Mouse (Mus musculus) liver, embryonic 16.5 days (tissue): ENCODE measurements around the gene Spg20. TPM values are rescaled to one million over a fixed set of nuclear protein-coding genes. Genes with fewer than 3 reads are reported as not detected.

Experiments used
- ATAC-seq: fragments of 200-750 bp; cut with Nextera tagmentation; 2 replicates; pipeline ENCODE4 v1.8.0; 2017; ENCODE audit warnings: low read depth, mild to moderate bottlenecking, moderate number of reproducible peaks, moderate library complexity
- H3K27ac ChIP-seq: fragments of 300-500 bp; sonication (generic); 2 replicates; pipeline ENCODE4 v1.5.1; 2014; ENCODE audit warnings: mild to moderate bottlenecking, low read length
- H3K27me3 ChIP-seq: fragments of 300-500 bp; sonication (generic); 2 replicates; pipeline ENCODE4 v1.6.1; 2014; ENCODE audit warnings: low read depth, low read length, mixed read lengths; ENCODE audit not compliant: control insufficient read depth, insufficient read depth
- H3K36me3 ChIP-seq: fragments of 300-500 bp; sonication (generic); 2 replicates; pipeline ENCODE4 v1.6.1; 2014; ENCODE audit warnings: mild to moderate bottlenecking; ENCODE audit not compliant: control insufficient read depth, insufficient read depth
- H3K4me1 ChIP-seq: fragments of 300-500 bp; sonication (generic); 2 replicates; pipeline ENCODE4 v1.6.1; 2014; ENCODE audit warnings: low read depth, low read length, mixed read lengths; ENCODE audit not compliant: control insufficient read depth
- H3K4me2 ChIP-seq: fragments of 300-500 bp; sonication (generic); 2 replicates; pipeline ENCODE4 v1.6.1; 2014; ENCODE audit warnings: low read depth, low read length, mixed read lengths
- H3K4me3 ChIP-seq: fragments of 300-500 bp; sonication (generic); 2 replicates; pipeline ENCODE4 v1.5.1; 2014; ENCODE audit warnings: low read depth, mild to moderate bottlenecking, low read length
- H3K9ac ChIP-seq: fragments of 300-500 bp; sonication (generic); 2 replicates; pipeline ENCODE4 v1.6.1; 2014; ENCODE audit warnings: low read depth, low read length
- H3K9me3 ChIP-seq: fragments of 300-500 bp; sonication (generic); replicated peaks from 2 replicates; pipeline ENCODE4 v1.6.1; 2016; ENCODE audit warnings: low read length; ENCODE audit not compliant: control insufficient read depth
- WGBS: fragments of 180-500 bp; shearing (Covaris S2); extraction: QIAGEN DNeasy Blood & Tissue Kit; methylation state at CpG from one replicate; pipeline ENCODE4 v1.1.7; 2014; ENCODE audit not compliant: insufficient replicate concordance; 5-methylcytosine and 5-hydroxymethylcytosine counted together
- microRNA-seq: library from miRNA; unstranded; fragments of <30 nt; microRNA quantifications from one replicate; pipeline ENCODE4, GENCODE M21; 2016
- polyA plus RNA-seq: library from polyadenylated mRNA; unstranded; fragments of >200 nt; fragmentation: Nextera tagmentation; extraction: Ambion mirVana; gene quantifications from 2 replicates; pipeline ENCODE4 v1.2.1, GENCODE M21; 2015

Spg20 gene
- polyA plus RNA-seq, 1 experiment from 2014 or later: 7.6 TPM

DNA sequence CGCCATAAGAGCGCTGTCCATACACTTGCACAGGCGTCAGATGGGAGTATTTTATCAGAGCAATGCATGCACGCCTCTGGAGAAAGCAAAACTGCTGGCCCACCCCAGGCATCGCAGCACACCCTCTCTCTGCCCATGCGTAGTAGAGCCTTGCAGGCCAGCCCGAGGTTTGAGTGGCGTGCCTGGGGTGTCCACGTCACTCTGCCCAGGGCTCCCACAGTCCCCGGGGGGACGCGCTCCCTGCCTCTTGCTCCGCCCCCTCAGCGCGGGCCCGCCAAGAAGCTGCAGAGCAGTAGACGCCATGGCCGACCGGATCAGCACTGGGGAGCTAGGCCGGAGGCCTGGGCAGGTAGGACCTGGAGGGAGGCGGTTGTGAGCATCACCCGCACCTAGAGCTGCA, 69.9 kb downstream of the Spg20 start, which contains the start of gene Sohlh2:
Gene Sohlh2, plus strand, starts transcription at position 263 of the 400 bp plus-strand sequence.
- WGBS: 76% methylated on average over 22 of the region's 22 CpGs
- Histone ChIP-seq H3K27me3 (no peaks in the 10 kb centered on the region), H3K4me2 (no peak within 1 kb of the TSS), H3K36me3 (no peaks in the 10 kb centered on the region), H3K9ac (no peak within 1 kb of the TSS), H3K9me3 (no peaks in the 10 kb centered on the region), H3K27ac (no peak within 1 kb of the TSS), H3K4me3 (no peak within 1 kb of the TSS), H3K4me1 (no peaks in the 10 kb centered on the region)
- no peak for ATAC-seq

Small RNA genes within 50 kb of the gene (microRNA-seq; reads per million reads assigned to microRNA genes)
- gene Gm22029: not detected

Other genes with a start within 250 kb of the Spg20 start
- 0.28 and 0.42 TPM in 2 replicates for gene Sertm1, start 196.2 kb upstream of the Spg20 start, polyA plus RNA-seq
- 0.05 and 0.21 TPM in 2 replicates for gene Ccna1, start 56.6 kb upstream of the Spg20 start, polyA plus RNA-seq
- not detected in 2 replicates for gene Ccdc169, start 25.2 kb downstream of the Spg20 start, polyA plus RNA-seq
- gene Sohlh2, start 69.9 kb downstream of the Spg20 start, polyA plus RNA-seq: not detected in 2 replicates
- 0.60 and 0.79 TPM in 2 replicates for gene Dclk1, start 130.3 kb downstream of the Spg20 start, polyA plus RNA-seq